Mouse (Mus musculus): ENCODE measurements around the gene Rasl2-9. TPM values are rescaled to one million over a fixed set of nuclear protein-coding genes. Genes with fewer than 3 reads are reported as not detected.
"Not testable (repeated sequence)": the region's sequence is repeated elsewhere in the genome, so short reads cannot be mapped to it uniquely, and the experiment has no call there.

Rasl2-9 gene
- 0.52 and 0.88 TPM in 2 replicates for polyA plus RNA-seq (2015; fragmentation: Nextera tagmentation; extraction: Ambion mirVana)

DNA sequence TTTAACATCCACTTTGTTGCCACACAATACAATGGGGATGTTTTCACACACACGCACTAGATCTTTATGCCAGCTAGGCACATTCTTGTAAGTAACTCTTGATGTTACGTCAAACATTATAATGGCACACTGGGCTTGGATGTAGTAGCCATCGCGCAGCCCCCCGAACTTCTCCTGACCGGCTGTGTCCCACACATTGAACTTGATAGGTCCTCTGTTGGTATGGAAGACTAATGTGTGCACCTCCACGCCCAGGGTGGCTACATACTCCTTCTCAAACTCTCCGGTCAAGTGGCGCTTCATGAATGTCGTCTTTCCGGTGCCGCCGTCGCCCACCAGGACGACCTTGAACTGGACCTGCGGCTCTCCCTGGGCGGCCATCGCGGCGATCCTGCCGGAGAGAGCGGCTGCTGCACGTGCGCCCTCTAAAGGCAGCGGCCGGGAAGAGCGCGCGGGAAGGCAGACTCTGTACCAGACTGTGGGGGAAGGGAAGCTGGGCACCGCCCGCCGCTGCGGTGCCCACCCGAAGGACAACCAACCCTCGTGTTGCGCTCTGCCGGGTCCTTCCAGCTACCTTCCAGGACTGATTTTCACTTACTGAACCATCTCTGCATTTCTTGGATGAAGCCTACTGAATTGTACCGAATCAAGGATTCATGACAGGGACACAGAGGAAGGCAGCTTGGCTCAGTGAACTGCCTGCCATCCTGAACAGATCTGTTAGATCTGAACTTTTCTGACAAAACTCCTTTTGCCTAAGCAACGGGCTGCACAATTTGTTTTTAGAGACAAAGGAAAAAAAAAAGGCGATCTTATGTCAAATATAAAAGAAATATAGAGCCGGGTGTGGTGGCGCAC is at the start of gene Rasl2-9:
Gene Rasl2-9, minus strand, starts transcription at position 402 of the 858 bp plus-strand sequence.
- peak; percentile 87 for ATAC-seq
- H3K4me3 ChIP-seq (ENCODE audit: low read depth, low read length): peak within 1 kb of the TSS; percentile 32
- H3K27ac ChIP-seq (ENCODE audit: low read length): no peak within 1 kb of the TSS
- DNase-seq (ENCODE audit: low spot score): peak; percentile 71
- TF ChIP-seq CTCF (IDR thresholded peaks at IDR 0.05) (peak; percentile 87), EP300 (IDR thresholded peaks at IDR 0.05) (no peak)
- WGBS: 17% methylated on average over 42 of the region's 42 CpGs
- peaks cover 3% of the 10 kb centered on the region; the same call in 1 of the 2 replicates for H3K4me1 ChIP-seq (ENCODE audit: insufficient read depth, low read depth, low read length)
- no peaks in the 10 kb centered on the region for H3K9me3 ChIP-seq (ENCODE audit: low read length)
- H3K4me2 ChIP-seq (replicated peaks; ENCODE audit: low read depth, low read length): peak within 1 kb of the TSS; percentile 61
- H3K27me3 ChIP-seq (replicated peaks; ENCODE audit: insufficient read depth, low read length): no peaks in the 10 kb centered on the region
- no peaks in the 10 kb centered on the region for H3K36me3 ChIP-seq (ENCODE audit: insufficient read depth, low read length)
- no peak within 1 kb of the TSS for H3K9ac ChIP-seq (replicated peaks; ENCODE audit: low read depth)

DNA sequence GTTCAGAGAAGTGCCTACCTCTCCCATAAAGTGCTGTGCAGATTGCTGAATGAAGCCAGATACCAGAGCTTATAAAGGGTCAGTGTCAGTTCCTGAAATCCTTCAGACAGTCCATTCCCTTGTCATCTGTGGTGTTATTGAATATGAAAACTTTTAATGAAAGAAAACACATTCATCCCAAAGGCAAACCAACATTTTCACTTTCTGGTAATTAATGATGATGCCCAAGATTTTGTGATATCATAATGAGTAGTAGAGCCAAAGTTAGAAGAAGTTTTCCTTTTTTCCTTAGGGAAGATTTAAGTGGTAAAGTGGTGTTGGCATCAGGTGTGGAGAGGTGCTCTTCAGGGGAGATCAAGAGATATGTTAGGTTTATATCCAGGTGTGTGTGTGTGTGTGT is 23.8 kb upstream of the Rasl2-9 start, which contains the start of gene Vmn1r55:
Gene Vmn1r55, minus strand, starts transcription at position 101 of the 400 bp plus-strand sequence.
- not testable (repeated sequence) for H3K36me3 ChIP-seq (ENCODE audit: insufficient read depth, low read length); H3K9me3 ChIP-seq (ENCODE audit: low read length); H3K27ac ChIP-seq (ENCODE audit: low read length); H3K4me3 ChIP-seq (ENCODE audit: low read depth, low read length); H3K4me1 ChIP-seq (ENCODE audit: insufficient read depth, low read depth, low read length); DNase-seq (ENCODE audit: low spot score); H3K27me3 ChIP-seq (replicated peaks; ENCODE audit: insufficient read depth, low read length); ATAC-seq; H3K4me2 ChIP-seq (replicated peaks; ENCODE audit: low read depth, low read length); H3K9ac ChIP-seq (replicated peaks; ENCODE audit: low read depth)

DNA sequence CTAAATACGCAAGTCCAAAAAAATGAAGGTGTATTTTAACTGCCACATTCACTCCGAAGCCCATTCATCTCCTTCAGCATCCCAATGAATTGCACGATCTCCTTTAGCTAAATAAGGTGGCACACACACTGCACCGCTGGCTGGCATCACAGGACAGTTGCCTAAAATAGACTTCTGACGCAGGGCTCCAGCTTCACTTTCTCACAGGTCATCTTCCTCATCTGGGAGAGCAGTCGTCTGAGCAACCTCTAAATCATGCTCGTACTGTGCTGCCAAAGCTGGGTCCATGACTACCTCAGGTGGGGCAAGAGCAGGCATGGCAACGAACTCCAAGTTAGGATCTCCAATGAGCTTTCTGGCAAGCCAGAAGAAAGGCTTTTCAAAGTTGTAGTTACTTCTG is 672 bp downstream of the Rasl2-9 start:
- Histone ChIP-seq H3K9me3 (ENCODE audit: low read length) (no peaks in the 10 kb centered on the region), H3K4me2 (replicated peaks; ENCODE audit: low read depth, low read length) (no peak overlapping the region), H3K9ac (replicated peaks; ENCODE audit: low read depth) (no peak overlapping the region), H3K27ac (ENCODE audit: low read length) (no peak overlapping the region), H3K4me1 (ENCODE audit: insufficient read depth, low read depth, low read length) (peaks cover 3% of the 10 kb centered on the region; the same call in 1 of the 2 replicates), H3K36me3 (ENCODE audit: insufficient read depth, low read length) (no peaks in the 10 kb centered on the region), H3K27me3 (replicated peaks; ENCODE audit: insufficient read depth, low read length) (no peaks in the 10 kb centered on the region), H3K4me3 (ENCODE audit: low read depth, low read length) (no peak overlapping the region)
- ATAC-seq: no peak
- no peak for DNase-seq (ENCODE audit: low spot score)
- TF ChIP-seq CTCF (IDR thresholded peaks at IDR 0.05) (no peak), EP300 (IDR thresholded peaks at IDR 0.05) (no peak)
- 83% methylated on average over 8 of the region's 8 CpGs for WGBS

DNA sequence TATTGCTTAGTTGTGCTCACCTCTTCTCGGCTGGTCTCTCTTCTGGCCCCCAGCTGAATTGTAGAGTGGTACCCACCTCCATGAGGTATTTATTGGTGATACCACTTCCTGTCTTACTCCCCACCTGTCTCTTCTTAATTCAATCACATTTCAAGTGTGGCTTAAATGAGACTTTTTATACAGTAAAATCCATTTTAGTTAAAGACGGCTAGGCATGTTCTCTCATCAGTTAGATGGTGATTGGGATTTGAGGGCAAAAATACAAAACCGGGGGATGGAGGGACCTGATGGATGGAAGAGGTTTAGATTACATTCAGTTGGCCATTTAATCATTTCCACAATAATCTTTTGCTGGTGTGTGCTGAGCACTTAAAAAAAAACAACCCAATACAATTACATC is 8.9 kb downstream of the Rasl2-9 start, which contains the start of gene Rfpl4:
Gene Rfpl4, minus strand, starts transcription at position 101 of the 400 bp plus-strand sequence.
- Histone ChIP-seq H3K9me3 (ENCODE audit: low read length) (no peaks in the 10 kb centered on the region), H3K9ac (replicated peaks; ENCODE audit: low read depth) (no peak within 1 kb of the TSS), H3K27ac (ENCODE audit: low read length) (no peak within 1 kb of the TSS), H3K4me3 (ENCODE audit: low read depth, low read length) (no peak within 1 kb of the TSS), H3K4me1 (ENCODE audit: insufficient read depth, low read depth, low read length) (no peaks in the 10 kb centered on the region; the same call in 1 of the 2 replicates), H3K36me3 (ENCODE audit: insufficient read depth, low read length) (no peaks in the 10 kb centered on the region), H3K4me2 (replicated peaks; ENCODE audit: low read depth, low read length) (no peak within 1 kb of the TSS), H3K27me3 (replicated peaks; ENCODE audit: insufficient read depth, low read length) (no peaks in the 10 kb centered on the region)
- no peak for DNase-seq (ENCODE audit: low spot score)
- WGBS: 79% methylated on average over 3 of the region's 3 CpGs
- TF ChIP-seq CTCF (IDR thresholded peaks at IDR 0.05) (no peak), EP300 (IDR thresholded peaks at IDR 0.05) (no peak)
- ATAC-seq: no peak

DNA sequence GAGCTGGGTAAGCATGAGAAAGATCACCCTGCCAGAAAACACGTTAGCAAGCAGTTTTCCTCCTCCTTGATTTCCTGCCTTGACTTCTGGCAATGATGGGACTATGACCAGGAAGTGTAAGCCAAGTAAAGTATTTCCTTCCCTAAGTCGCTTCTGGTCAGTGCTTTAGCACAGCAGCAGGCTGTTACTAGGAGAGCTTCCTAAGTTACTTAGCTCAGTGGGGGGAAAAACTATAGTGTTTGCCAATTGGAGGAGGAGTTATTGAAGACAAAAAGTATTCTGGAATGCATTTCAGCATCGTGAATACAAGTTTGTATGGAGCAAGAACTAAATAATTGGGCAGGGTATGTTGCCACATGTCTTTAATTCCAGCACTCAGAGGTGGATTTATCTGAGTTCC is 13.0 kb downstream of the Rasl2-9 start:
- no peaks in the 10 kb centered on the region for H3K9me3 ChIP-seq (ENCODE audit: low read length)
- WGBS: 22% methylated on average over 3 of the region's 3 CpGs
- H3K27ac ChIP-seq (ENCODE audit: low read length): no peak overlapping the region
- no peak for TF ChIP-seq EP300 (IDR thresholded peaks at IDR 0.05)
- TF ChIP-seq CTCF (IDR thresholded peaks at IDR 0.05): no peak
- H3K4me3 ChIP-seq (ENCODE audit: low read depth, low read length): no peak overlapping the region
- ATAC-seq: peak; percentile 68
- H3K27me3 ChIP-seq (replicated peaks; ENCODE audit: insufficient read depth, low read length): no peaks in the 10 kb centered on the region
- H3K9ac ChIP-seq (replicated peaks; ENCODE audit: low read depth): no peak overlapping the region
- no peaks in the 10 kb centered on the region; the same call in 1 of the 2 replicates for H3K4me1 ChIP-seq (ENCODE audit: insufficient read depth, low read depth, low read length)
- peak; percentile 75 for DNase-seq (ENCODE audit: low spot score)
- no peak overlapping the region for H3K4me2 ChIP-seq (replicated peaks; ENCODE audit: low read depth, low read length)
- H3K36me3 ChIP-seq (ENCODE audit: insufficient read depth, low read length): no peaks in the 10 kb centered on the region

DNA sequence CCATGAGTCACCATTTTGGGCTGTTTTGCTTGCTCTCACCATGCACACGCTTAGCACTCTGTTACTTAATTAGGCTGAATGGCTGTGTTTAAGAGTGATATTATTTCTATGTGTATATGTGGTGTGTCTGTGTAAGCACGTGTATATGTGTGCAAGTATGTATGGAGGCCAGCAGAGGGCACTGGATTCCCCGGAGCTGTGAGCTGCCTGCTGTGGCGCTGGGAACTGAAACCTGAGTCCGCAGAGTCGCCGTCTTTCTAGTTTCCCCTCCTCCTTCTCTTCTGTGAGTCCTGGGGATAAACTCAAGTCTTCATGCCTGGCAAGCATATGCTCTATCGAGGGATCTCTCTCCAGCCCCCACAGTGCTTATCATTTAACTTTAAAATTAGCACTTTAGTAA is 16.4 kb downstream of the Rasl2-9 start:
- no peaks in the 10 kb centered on the region for H3K27me3 ChIP-seq (replicated peaks; ENCODE audit: insufficient read depth, low read length)
- no peaks in the 10 kb centered on the region; the same call in 1 of the 2 replicates for H3K4me1 ChIP-seq (ENCODE audit: insufficient read depth, low read depth, low read length)
- H3K4me2 ChIP-seq (replicated peaks; ENCODE audit: low read depth, low read length): no peak overlapping the region
- H3K36me3 ChIP-seq (ENCODE audit: insufficient read depth, low read length): no peaks in the 10 kb centered on the region
- H3K9me3 ChIP-seq (ENCODE audit: low read length): no peaks in the 10 kb centered on the region
- WGBS: 82% methylated on average over 8 of the region's 8 CpGs
- no peak overlapping the region for H3K27ac ChIP-seq (ENCODE audit: low read length)
- ATAC-seq (no peak), DNase-seq (ENCODE audit: low spot score) (no peak)
- no peak overlapping the region for H3K4me3 ChIP-seq (ENCODE audit: low read depth, low read length)
- H3K9ac ChIP-seq (replicated peaks; ENCODE audit: low read depth): no peak overlapping the region
- TF ChIP-seq EP300 (IDR thresholded peaks at IDR 0.05) (no peak), CTCF (IDR thresholded peaks at IDR 0.05) (no peak)
